Mouse (Mus musculus) neural tube, embryonic 11.5 days (tissue): Measurements from ENCODE around the gene Pou2f1. TPM values are rescaled to one million over a fixed set of nuclear protein-coding genes. Genes with fewer than 3 reads are reported as not detected.
A peak's percentile ranks its signal among the peaks of the same experiment; 100 is the strongest.

ENCODE experiments used
- ATAC-seq: fragments of 200-750 bp; cut with Nextera tagmentation; 2 replicates; pipeline ENCODE4 v1.8.0; 2017; ENCODE audit warnings: moderate number of reproducible peaks, mild to moderate bottlenecking, moderate TSS enrichment, moderate library complexity; ENCODE audit not compliant: insufficient read depth, low FRiP score, low TSS enrichment
- DNase-seq: peaks from one replicate; pipeline ENCODE4 v3.0.0-alpha.2; 2015; ENCODE audit warnings: low spot score
- H3K27ac ChIP-seq: fragments of 300-500 bp; sonication (generic); 2 replicates; pipeline ENCODE4 v1.5.1; 2014; ENCODE audit warnings: low read depth, mild to moderate bottlenecking, low read length
- H3K27me3 ChIP-seq: fragments of 300-500 bp; sonication (generic); 2 replicates; pipeline ENCODE4 v1.6.1; 2014; ENCODE audit warnings: mild to moderate bottlenecking, low read length, mixed read lengths; ENCODE audit not compliant: control insufficient read depth, insufficient read depth
- H3K36me3 ChIP-seq: fragments of 300-500 bp; sonication (generic); 2 replicates; pipeline ENCODE4 v1.6.1; 2014; ENCODE audit warnings: mild to moderate bottlenecking, low read length, moderate library complexity, mixed read lengths; ENCODE audit not compliant: control insufficient read depth, insufficient read depth
- H3K4me1 ChIP-seq: fragments of 300-500 bp; sonication (generic); 2 replicates; pipeline ENCODE4 v1.6.1; 2014; ENCODE audit warnings: low read length, mixed read lengths; ENCODE audit not compliant: control insufficient read depth, insufficient read depth
- H3K4me2 ChIP-seq: fragments of 300-500 bp; sonication (generic); 2 replicates; pipeline ENCODE4 v1.6.1; 2014; ENCODE audit warnings: low read depth, mild to moderate bottlenecking, moderate library complexity
- H3K4me3 ChIP-seq: fragments of 300-500 bp; sonication (generic); 2 replicates; pipeline ENCODE4 v1.5.1; 2014; ENCODE audit warnings: low read depth, low read length
- H3K9ac ChIP-seq: fragments of 300-500 bp; sonication (generic); 2 replicates; pipeline ENCODE4 v1.6.1; 2014; ENCODE audit warnings: mild to moderate bottlenecking, low read length
- H3K9me3 ChIP-seq: fragments of 300-500 bp; sonication (generic); 2 replicates; pipeline ENCODE4 v1.6.1; 2016; ENCODE audit warnings: low read length; ENCODE audit not compliant: control insufficient read depth
- WGBS: fragments of 180-500 bp; shearing (Covaris S2); extraction: QIAGEN DNeasy Blood & Tissue Kit; methylation state at CpG from one replicate; pipeline ENCODE4 v1.1.7; 2014; 5-methylcytosine and 5-hydroxymethylcytosine counted together
- polyA plus RNA-seq: library from polyadenylated mRNA; unstranded; fragments of >200 nt; fragmentation: Nextera tagmentation; extraction: Ambion mirVana; gene quantifications from 2 replicates; pipeline ENCODE4 v1.2.1, GENCODE M21; 2014

Pou2f1 gene
- polyA plus RNA-seq, 1 experiment from 2014 or later: 27.5 TPM

DNA sequence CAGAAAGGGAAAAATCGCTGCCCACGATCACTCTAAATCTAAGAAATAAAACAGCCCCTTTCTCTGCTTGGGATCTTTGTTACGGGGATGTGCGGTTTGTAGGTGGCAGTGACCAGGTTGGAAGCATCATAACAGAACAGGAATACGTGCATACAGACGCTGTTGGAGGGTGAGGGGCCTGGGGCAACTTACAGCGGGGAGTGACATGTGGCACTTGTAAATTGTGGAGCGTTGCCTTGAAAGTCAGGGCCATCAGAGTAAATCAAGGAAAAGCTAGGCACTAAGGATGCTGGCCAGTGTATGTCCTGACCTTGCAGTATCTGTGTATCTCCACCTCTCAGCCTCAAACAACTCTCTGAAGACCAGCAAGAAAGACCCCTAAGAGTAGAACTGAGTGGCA, 154.1 kb downstream of the Pou2f1 start:
- DNase-seq (no peak), ATAC-seq (no peak)
- Histone ChIP-seq H3K4me1 (peaks cover 13% of the 10 kb centered on the region; the same call in 1 of the 2 replicates), H3K9me3 (no peaks in the 10 kb centered on the region), H3K36me3 (no peaks in the 10 kb centered on the region), H3K4me3 (no peak overlapping the region), H3K9ac (no peak overlapping the region), H3K4me2 (no peak overlapping the region), H3K27ac (no peak overlapping the region), H3K27me3 (peaks cover 28% of the 10 kb centered on the region)
- WGBS: 84% methylated on average over 8 of the region's 8 CpGs

DNA sequence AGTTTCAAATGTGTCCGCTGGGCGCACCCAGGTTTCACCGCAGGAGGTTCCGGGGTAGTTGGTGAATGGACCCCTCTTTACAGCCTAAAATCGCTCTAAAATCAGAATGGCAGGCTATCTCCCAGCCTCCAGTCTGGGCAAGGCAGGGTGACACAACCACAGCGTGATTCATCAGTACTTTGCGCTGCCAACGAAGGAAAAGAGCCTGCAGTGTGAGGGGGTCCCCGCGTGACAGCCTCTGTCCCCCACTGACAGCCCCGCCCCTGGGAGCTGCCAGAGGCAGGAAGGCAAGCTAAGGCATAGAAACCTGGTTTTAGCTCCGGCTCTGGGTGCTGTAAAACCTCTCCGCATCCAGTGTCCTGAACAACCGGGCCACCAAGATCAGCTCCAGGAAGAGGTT, 157.1 kb downstream of the Pou2f1 start:
- peak overlapping the region; percentile 41 for H3K4me3 ChIP-seq
- 4% methylated on average over 14 of the region's 14 CpGs for WGBS
- H3K4me2 ChIP-seq: peak overlapping the region; percentile 99
- H3K36me3 ChIP-seq: no peaks in the 10 kb centered on the region
- H3K27me3 ChIP-seq: peaks cover 30% of the 10 kb centered on the region
- no peaks in the 10 kb centered on the region for H3K9me3 ChIP-seq
- no peak overlapping the region for H3K27ac ChIP-seq
- ATAC-seq (no peak), DNase-seq (no peak)
- peaks cover 13% of the 10 kb centered on the region; the same call in 1 of the 2 replicates for H3K4me1 ChIP-seq
- no peak overlapping the region for H3K9ac ChIP-seq

DNA sequence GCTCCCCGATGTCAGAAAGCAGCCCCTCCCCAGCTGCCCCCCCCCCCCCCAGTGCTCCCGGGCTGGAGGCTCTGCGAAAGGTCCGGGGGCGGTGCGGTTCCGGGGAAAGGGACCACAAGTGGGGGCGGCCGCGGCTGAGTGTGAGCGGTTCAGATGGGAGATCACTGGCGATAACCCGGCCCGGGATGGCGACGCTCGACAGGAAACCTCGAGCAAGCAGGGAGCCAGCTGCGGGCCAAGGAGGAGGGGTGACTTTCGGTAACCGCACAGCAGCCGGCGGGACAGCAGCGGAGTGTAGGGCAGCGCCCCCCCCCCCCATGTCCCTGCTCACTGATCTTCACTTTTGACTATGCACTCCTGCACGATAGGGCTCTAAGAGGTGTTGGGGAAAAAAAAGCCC, 157.5 kb downstream of the Pou2f1 start:
- H3K9me3 ChIP-seq: no peaks in the 10 kb centered on the region
- ATAC-seq: peak; percentile 39
- no peaks in the 10 kb centered on the region for H3K36me3 ChIP-seq
- H3K4me1 ChIP-seq: peaks cover 13% of the 10 kb centered on the region; the same call in 1 of the 2 replicates
- no peak overlapping the region for H3K27ac ChIP-seq
- peaks cover 32% of the 10 kb centered on the region for H3K27me3 ChIP-seq
- DNase-seq: peak; percentile 56
- peak overlapping the region; percentile 99 for H3K4me2 ChIP-seq
- under 1% methylated on average over 25 of the region's 26 CpGs for WGBS
- peak overlapping the region; percentile 41 for H3K4me3 ChIP-seq
- peak overlapping the region; percentile 50 for H3K9ac ChIP-seq

DNA sequence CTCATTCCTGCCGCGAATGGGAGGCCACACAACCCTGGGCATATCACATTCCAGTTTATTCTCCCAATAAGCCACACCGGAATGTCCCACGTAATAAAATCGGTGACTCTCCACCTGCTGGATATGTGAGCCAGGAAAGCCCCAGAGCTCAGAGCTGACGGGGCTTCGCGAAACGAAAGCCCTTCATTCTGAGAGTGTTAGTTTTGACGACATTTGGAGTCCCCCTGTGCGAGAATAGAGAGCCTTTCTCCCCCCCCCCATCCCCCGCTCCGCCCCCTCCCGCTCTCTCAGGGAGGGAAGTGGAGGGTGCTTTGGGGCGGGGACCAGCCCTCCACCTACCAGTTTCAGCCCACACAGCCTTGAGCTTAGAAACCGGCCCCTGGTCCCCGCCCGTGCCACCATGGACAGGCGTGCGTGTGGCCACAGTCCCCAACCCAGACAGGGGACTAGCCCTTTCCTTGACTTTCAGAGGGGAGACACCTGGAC, 158.0 kb downstream of the Pou2f1 start:
- DNase-seq (no peak), ATAC-seq (peak; percentile 75)
- no peaks in the 10 kb centered on the region for H3K36me3 ChIP-seq
- peaks cover 35% of the 10 kb centered on the region for H3K27me3 ChIP-seq
- H3K4me1 ChIP-seq: peaks cover 13% of the 10 kb centered on the region; the same call in 1 of the 2 replicates
- no peaks in the 10 kb centered on the region for H3K9me3 ChIP-seq
- peak overlapping the region; percentile 41 for H3K4me3 ChIP-seq
- peak overlapping the region; percentile 50 for H3K9ac ChIP-seq
- WGBS: 3% methylated on average over 20 of the region's 20 CpGs
- H3K4me2 ChIP-seq: peak overlapping the region; percentile 99
- H3K27ac ChIP-seq: no peak overlapping the region

DNA sequence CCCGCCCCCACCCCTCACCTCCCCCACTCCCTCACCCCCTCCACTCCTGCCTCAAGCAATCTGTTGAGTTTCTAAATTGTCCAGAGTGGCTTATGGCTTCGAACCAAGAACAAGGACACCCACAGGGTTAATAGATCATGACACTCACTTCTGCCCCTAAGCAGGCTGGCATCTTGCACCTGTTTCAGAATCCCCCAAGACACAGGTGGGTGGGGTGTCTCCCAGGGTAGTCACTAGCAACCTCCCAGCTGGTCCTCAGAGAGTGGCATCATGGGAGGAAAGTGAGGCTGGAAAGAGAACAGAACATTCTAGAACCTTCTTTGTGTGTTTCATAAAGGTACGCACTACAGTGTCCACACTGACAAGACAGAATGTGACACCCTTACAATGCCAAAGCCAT, 158.9 kb downstream of the Pou2f1 start:
- H3K9ac ChIP-seq: no peak overlapping the region
- no peaks in the 10 kb centered on the region for H3K9me3 ChIP-seq
- DNase-seq: no peak
- H3K27ac ChIP-seq: no peak overlapping the region
- ATAC-seq: no peak
- H3K4me2 ChIP-seq: no peak overlapping the region
- H3K4me3 ChIP-seq: no peak overlapping the region
- H3K4me1 ChIP-seq: peaks cover 13% of the 10 kb centered on the region; the same call in 1 of the 2 replicates
- H3K27me3 ChIP-seq: peaks cover 35% of the 10 kb centered on the region
- no peaks in the 10 kb centered on the region for H3K36me3 ChIP-seq
- WGBS: 46% methylated on average over 3 of the region's 3 CpGs

DNA sequence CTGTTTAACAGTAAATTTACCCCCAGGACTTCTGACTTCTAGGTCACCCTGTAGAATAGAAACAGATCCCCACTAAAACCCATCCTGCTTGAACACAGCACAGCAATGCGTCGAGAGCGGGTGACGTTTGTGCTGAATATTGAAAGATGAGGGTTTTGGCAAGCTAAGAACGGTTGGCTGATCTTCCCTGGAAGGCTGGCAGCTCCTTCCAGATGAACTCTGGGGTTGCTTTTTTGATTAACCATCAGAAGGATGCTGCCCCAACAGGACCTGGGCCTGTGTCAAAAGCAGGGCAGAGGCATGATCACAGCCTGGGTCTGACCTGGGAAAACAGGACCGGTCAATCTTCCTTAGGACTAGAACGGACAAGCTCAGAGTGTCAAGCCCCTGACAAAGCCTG, 160.3 kb downstream of the Pou2f1 start:
- no peak overlapping the region for H3K9ac ChIP-seq
- DNase-seq: no peak
- no peak for ATAC-seq
- WGBS: 51% methylated on average over 7 of the region's 7 CpGs
- no peak overlapping the region for H3K4me3 ChIP-seq
- no peak overlapping the region for H3K4me2 ChIP-seq
- H3K36me3 ChIP-seq: no peaks in the 10 kb centered on the region
- no peaks in the 10 kb centered on the region for H3K9me3 ChIP-seq
- no peak overlapping the region for H3K27ac ChIP-seq
- peaks cover 35% of the 10 kb centered on the region for H3K27me3 ChIP-seq
- peaks cover 15% of the 10 kb centered on the region; the same call in 1 of the 2 replicates for H3K4me1 ChIP-seq

DNA sequence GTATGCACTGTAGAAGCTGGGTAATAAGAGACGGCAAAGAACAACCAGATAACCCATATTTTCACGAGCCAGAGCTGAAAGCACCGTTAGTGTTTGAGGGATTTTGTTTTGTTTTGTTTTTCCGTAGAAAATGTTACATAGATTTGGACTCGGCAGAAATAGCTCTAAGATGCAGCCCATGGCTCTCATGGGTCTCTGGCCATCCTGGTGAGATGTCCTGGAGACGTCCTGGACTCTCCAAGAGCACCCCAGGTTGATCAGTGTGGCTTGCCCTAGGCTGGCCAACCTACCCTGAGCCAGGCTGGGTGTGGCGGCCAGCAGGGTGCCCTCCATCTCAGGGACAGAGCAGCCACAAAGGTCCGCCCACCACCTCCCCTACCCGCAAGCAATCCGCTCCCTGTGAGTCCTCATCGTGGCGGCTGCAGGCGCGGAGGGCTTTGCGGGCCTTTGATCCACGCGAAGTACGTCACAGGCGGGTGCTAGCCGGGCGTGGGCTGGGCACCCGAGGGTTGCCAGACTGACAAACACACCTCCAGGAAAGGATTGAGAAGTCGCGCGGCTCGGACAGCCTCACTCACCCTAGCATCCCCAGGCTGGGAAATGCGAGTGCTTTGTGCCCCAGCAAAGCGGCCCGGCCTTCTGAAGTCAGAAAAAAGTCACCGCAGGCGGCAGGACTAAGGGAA, 161.8 kb downstream of the Pou2f1 start:
- peaks cover 20% of the 10 kb centered on the region; the same call in 1 of the 2 replicates for H3K4me1 ChIP-seq
- 8% methylated on average over 31 of the region's 31 CpGs for WGBS
- no peaks in the 10 kb centered on the region for H3K9me3 ChIP-seq
- H3K9ac ChIP-seq: peak overlapping the region; percentile 57
- H3K36me3 ChIP-seq: no peaks in the 10 kb centered on the region
- peaks cover 31% of the 10 kb centered on the region for H3K27me3 ChIP-seq
- ATAC-seq (0 out of 2 replicates have a peak, but pooled peaks have one; percentile 15), DNase-seq (peak; percentile 60)
- peak overlapping the region; percentile 17 for H3K4me3 ChIP-seq
- H3K27ac ChIP-seq: no peak overlapping the region
- peak overlapping the region; percentile 39 for H3K4me2 ChIP-seq

DNA sequence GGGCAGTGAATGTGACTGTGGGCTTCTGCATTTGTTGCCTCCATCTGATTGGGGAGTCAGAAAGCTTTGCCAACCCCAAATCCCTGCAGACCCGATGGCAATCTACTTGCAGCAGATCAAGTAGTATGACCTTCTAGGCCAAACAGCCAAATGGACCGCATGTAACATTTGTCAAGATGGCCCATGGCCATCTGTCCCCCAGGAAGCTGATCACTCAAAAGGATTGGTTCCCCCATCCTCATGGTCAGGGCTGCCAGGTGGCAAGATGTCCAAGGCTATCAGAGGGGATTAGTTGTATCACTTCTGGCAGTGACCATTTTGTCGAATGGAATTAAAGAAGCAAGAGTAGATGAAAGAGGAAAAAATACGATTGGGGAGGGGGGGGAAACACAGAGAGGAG, 163.3 kb downstream of the Pou2f1 start:
- no peaks in the 10 kb centered on the region for H3K36me3 ChIP-seq
- peaks cover 14% of the 10 kb centered on the region for H3K4me1 ChIP-seq
- H3K27me3 ChIP-seq: peaks cover 22% of the 10 kb centered on the region
- WGBS: 65% methylated on average over 4 of the region's 4 CpGs
- H3K27ac ChIP-seq: no peak overlapping the region
- H3K4me2 ChIP-seq: no peak overlapping the region
- no peak overlapping the region for H3K4me3 ChIP-seq
- H3K9me3 ChIP-seq: no peaks in the 10 kb centered on the region
- DNase-seq (no peak), ATAC-seq (no peak)
- no peak overlapping the region for H3K9ac ChIP-seq

DNA sequence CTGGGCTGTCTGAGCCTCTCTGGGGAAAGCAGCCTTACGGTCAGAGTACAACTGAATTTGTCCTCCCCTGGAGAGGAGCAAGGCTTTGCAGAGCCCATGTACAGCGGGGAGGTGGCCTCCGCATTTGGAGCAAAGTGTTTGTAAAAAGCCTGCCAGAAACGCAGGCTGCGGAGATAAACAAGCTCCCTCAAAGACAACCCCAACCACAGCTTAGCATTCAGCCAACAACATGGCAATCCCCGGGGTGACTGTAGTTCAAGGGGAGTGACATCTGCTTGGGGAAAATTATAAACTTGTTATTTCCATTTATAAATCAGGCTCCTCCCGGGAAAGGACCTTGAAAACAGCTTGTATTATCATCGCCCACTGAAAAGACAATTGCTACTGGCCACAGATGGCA, 164.9 kb downstream of the Pou2f1 start:
- ATAC-seq: no peak
- WGBS: 28% methylated on average over 8 of the region's 8 CpGs

More for the DNA sequence above, 164.9 kb downstream of the Pou2f1 start:
- no peaks in the 10 kb centered on the region for H3K36me3 ChIP-seq
- DNase-seq: no peak
- H3K9me3 ChIP-seq: no peaks in the 10 kb centered on the region
- H3K4me2 ChIP-seq: no peak overlapping the region
- no peak overlapping the region for H3K4me3 ChIP-seq
- peak overlapping the region; percentile 46; the same call in 1 of the 2 replicates for H3K27ac ChIP-seq
- no peak overlapping the region for H3K9ac ChIP-seq
- H3K4me1 ChIP-seq: peaks cover 20% of the 10 kb centered on the region
- H3K27me3 ChIP-seq: peaks cover 10% of the 10 kb centered on the region
